ENCODE assay signal across 17 mouse cellular contexts in the genomic region with DNA sequence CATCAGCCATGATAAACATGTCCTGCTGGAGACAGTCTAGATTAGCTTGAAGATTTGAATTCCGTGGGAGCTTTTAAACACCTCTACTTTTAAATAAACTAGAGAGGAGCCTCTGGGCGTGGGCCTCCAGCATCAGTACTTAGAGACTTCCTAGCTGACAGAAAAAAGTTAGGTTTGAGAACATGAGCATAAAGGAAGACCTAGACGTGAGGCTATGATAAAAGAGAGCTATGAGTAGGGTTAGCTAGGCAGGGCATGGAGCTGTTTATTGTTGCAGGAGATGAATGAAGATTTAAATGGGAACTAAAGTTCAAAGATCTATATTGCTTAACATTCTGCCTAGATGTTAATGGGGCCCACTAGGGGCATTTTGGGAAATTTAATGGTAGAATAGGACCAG. TPM values are rescaled to one million over a fixed set of nuclear protein-coding genes. Genes with fewer than 3 reads are reported as not detected.
DNase-seq lines count a peak whose midpoint lies in the region; ATAC-seq and TF ChIP-seq lines count a peak whose summit lies in the region.
"Had no signal": no experiment of that assay in that cellular context is flagged by ENCODE, and none has a peak within 500 bp of the region (broad histone marks: within the 10 kb centered on the region; RNA-seq: fewer than 3 reads in every experiment).

No protein-coding gene starts in this region.

- WGBS in hindbrain, embryonic 15.5 days, result 74% methylated on average over 3 of the region's 3 CpGs
- 66% methylated on average over 3 of the region's 3 CpGs for WGBS in hindbrain, embryonic 12.5 days
- WGBS in lung, embryonic 15.5 days, result 37% methylated on average over 3 of the region's 3 CpGs

- no peaks in the 10 kb centered on the region for H3K36me3 ChIP-seq in hindbrain, embryonic 15.5 days
- no peaks in the 10 kb centered on the region for H3K36me3 ChIP-seq in hindbrain, embryonic 12.5 days
- no peaks in the 10 kb centered on the region for H3K36me3 ChIP-seq in lung, embryonic 15.5 days
- H3K36me3 ChIP-seq: limb, embryonic 13.5 days had no signal

- no peak for DNase-seq in gastrocnemius, adult 2 months
- DNase-seq in gastrocnemius, postnatal 25 days, result no peak
- DNase-seq in lung, postnatal 25 days (ENCODE audit: low spot score), result no peak
- peak; percentile 58 for DNase-seq in naive thymus-derived CD4-positive, alpha-beta T cell, adult 2 months (ENCODE audit: low read depth)
- DNase-seq in layer of hippocampus, adult 9-11 months, result no peak
- DNase-seq: cerebellum, adult 2 months; forebrain, postnatal 0 days; gastrocnemius, postnatal 10 days; kidney, postnatal 25 days; thymus, adult 18-20 months had no signal

- H3K9me3 ChIP-seq in hindbrain, embryonic 15.5 days, result no peaks in the 10 kb centered on the region
- H3K9me3 ChIP-seq in hindbrain, embryonic 12.5 days (replicated peaks), result no peaks in the 10 kb centered on the region
- H3K9me3 ChIP-seq in lung, embryonic 15.5 days, result no peaks in the 10 kb centered on the region
- H3K9me3 ChIP-seq: limb, embryonic 13.5 days had no signal

- H3K4me1 ChIP-seq in hindbrain, embryonic 15.5 days (replicated peaks), result peaks cover 20% of the 10 kb centered on the region
- H3K4me1 ChIP-seq in hindbrain, embryonic 12.5 days, result peaks cover 16% of the 10 kb centered on the region; the same call in 1 of the 2 replicates
- H3K4me1 ChIP-seq in lung, embryonic 15.5 days, result peaks cover 8% of the 10 kb centered on the region

- H3K4me2 ChIP-seq in hindbrain, embryonic 15.5 days, result peak overlapping the region; percentile 6; the same call in 1 of the 2 replicates
- no peak overlapping the region for H3K4me2 ChIP-seq in hindbrain, embryonic 12.5 days (replicated peaks)
- peak overlapping the region; percentile 26; the same call in 1 of the 2 replicates for H3K4me2 ChIP-seq in lung, embryonic 15.5 days
- H3K4me2 ChIP-seq: limb, embryonic 13.5 days had no signal

- TF ChIP-seq CTCF in gastrocnemius, adult 2 months (IDR thresholded peaks at IDR 0.05), result no peak

- no peak for ATAC-seq in hindbrain, embryonic 15.5 days (ENCODE audit: low FRiP score, low read depth)
- no peak for ATAC-seq in hindbrain, embryonic 12.5 days (ENCODE audit: low FRiP score)
- ATAC-seq in lung, embryonic 15.5 days (ENCODE audit: borderline replicate concordance, extremely low read depth, low FRiP score, low TSS enrichment), result no peak
- ATAC-seq: forebrain, postnatal 0 days; midbrain, embryonic 16.5 days had no signal

- intact Hi-C loops in gastrocnemius, adult 2 months (cut with DNase I), result no loop called here

- peak overlapping the region; percentile 59 for H3K4me3 ChIP-seq in gastrocnemius, adult 2 months
- no peak overlapping the region for H3K4me3 ChIP-seq in hindbrain, embryonic 15.5 days
- H3K4me3 ChIP-seq in hindbrain, embryonic 12.5 days, result no peak overlapping the region
- H3K4me3 ChIP-seq in lung, embryonic 15.5 days, result peak overlapping the region; percentile 7; the same call in 1 of the 2 replicates
- H3K4me3 ChIP-seq: erythroblast, embryonic 14.5 days; limb, embryonic 13.5 days had no signal

- peaks cover 11% of the 10 kb centered on the region; the same call in 1 of the 2 replicates for H3K27me3 ChIP-seq in hindbrain, embryonic 15.5 days
- H3K27me3 ChIP-seq in hindbrain, embryonic 12.5 days, result peaks cover 34% of the 10 kb centered on the region
- peaks cover 9% of the 10 kb centered on the region; the same call in 1 of the 2 replicates for H3K27me3 ChIP-seq in lung, embryonic 15.5 days

- H3K27ac ChIP-seq in gastrocnemius, adult 2 months, result peak overlapping the region; percentile 63
- H3K27ac ChIP-seq in hindbrain, embryonic 15.5 days (replicated peaks), result no peak overlapping the region
- H3K27ac ChIP-seq in hindbrain, embryonic 12.5 days, result no peak overlapping the region
- H3K27ac ChIP-seq in lung, embryonic 15.5 days, result no peak overlapping the region
- H3K27ac ChIP-seq: limb, embryonic 13.5 days had no signal

- H3K9ac ChIP-seq in hindbrain, embryonic 15.5 days, result no peak overlapping the region
- no peak overlapping the region for H3K9ac ChIP-seq in hindbrain, embryonic 12.5 days
- H3K9ac ChIP-seq in lung, embryonic 15.5 days, result no peak overlapping the region
- H3K9ac ChIP-seq: forebrain, postnatal 0 days; limb, embryonic 13.5 days had no signal

RNA-seq across cellular contexts. Expression of a gene that starts 2.7 kb away (rescaled TPM):
- 1 to 10 TPM; 5.5 to 7.6 TPM for total RNA-seq in gastrocnemius, adult 2 months (2021)
- total RNA-seq in gastrocnemius, postnatal 25 days (2021), result 1 to 10 TPM; 5.0 to 6.9 TPM
- polyA plus RNA-seq in hindbrain, embryonic 15.5 days (2015; fragmentation: Nextera tagmentation; extraction: Ambion mirVana), result 7.8 and 8.6 TPM in 2 replicates
- polyA plus RNA-seq in hindbrain, embryonic 12.5 days (2016; fragmentation: Nextera tagmentation; extraction: Ambion mirVana), result 11.0 TPM in 2 replicates
- polyA plus RNA-seq in lung, embryonic 15.5 days (2015; fragmentation: Nextera tagmentation; extraction: Ambion mirVana), result 15.8 and 16.4 TPM in 2 replicates

RNA-seq across cellular contexts. Expression of a gene that starts 41.1 kb away (rescaled TPM):
- total RNA-seq in gastrocnemius, adult 2 months (2021), result under 1 TPM; 0.26 to 0.50 TPM
- under 1 TPM; 0.21 to 0.46 TPM for total RNA-seq in gastrocnemius, postnatal 25 days (2021)
- polyA plus RNA-seq in hindbrain, embryonic 15.5 days (2015; fragmentation: Nextera tagmentation; extraction: Ambion mirVana), result 0.24 and 0.38 TPM in 2 replicates
- 5.7 and 7.1 TPM in 2 replicates for polyA plus RNA-seq in hindbrain, embryonic 12.5 days (2016; fragmentation: Nextera tagmentation; extraction: Ambion mirVana)
- polyA plus RNA-seq in lung, embryonic 15.5 days (2015; fragmentation: Nextera tagmentation; extraction: Ambion mirVana), result 7.2 and 8.1 TPM in 2 replicates
- total RNA-seq: megakaryocyte progenitor cell, adult 5-6 weeks had no signal
- polyA plus RNA-seq: erythroblast, embryonic 14.5 days had no signal

Comparison
In these comparisons a context has a peak if more than half of its experiments do, and no peak if none do; other contexts are left out.
1. H3K4me3 ChIP-seq: peak in gastrocnemius, adult 2 months (single experiment) and lung, embryonic 15.5 days (single experiment); none in hindbrain, embryonic 15.5 days (single experiment) and hindbrain, embryonic 12.5 days (single experiment).